ENCODE assay signal across 26 mouse cellular contexts in genomic region chr3:127248611-127249010, GRCm38 (mm10).
"Had no signal": no experiment of that assay in that cellular context is flagged by ENCODE, and none has a peak within 500 bp of the region (broad histone marks: within the 10 kb centered on the region; RNA-seq: fewer than 3 reads in every experiment).

No protein-coding gene starts in this region.

- H3K9me3 ChIP-seq: heart, embryonic 13.5 days; heart, embryonic 15.5 days; hindbrain, embryonic 13.5 days; hindbrain, embryonic 15.5 days; kidney, embryonic 15.5 days; limb, embryonic 13.5 days; limb, embryonic 15.5 days had no signal

- H3K4me2 ChIP-seq: heart, embryonic 11.5 days; heart, embryonic 13.5 days; heart, embryonic 15.5 days; hindbrain, embryonic 13.5 days; hindbrain, embryonic 15.5 days; kidney, embryonic 15.5 days; limb, embryonic 13.5 days; limb, embryonic 15.5 days had no signal

- DNase-seq: gastrocnemius, postnatal 14 days; gastrocnemius, postnatal 36 days; heart, adult 11 months; heart, adult 2 months; heart, postnatal 14 days; heart, postnatal 36 days; kidney, adult 11 months; kidney, adult 2 months; kidney, adult 9 months; kidney, postnatal 14 days; kidney, postnatal 36 days; layer of hippocampus, adult 9-11 months; layer of hippocampus, postnatal 36 days; left cerebral cortex, postnatal 4 days had no signal

- H3K27ac ChIP-seq: heart, adult 2 months; heart, embryonic 13.5 days; heart, embryonic 15.5 days; hindbrain, embryonic 13.5 days; hindbrain, embryonic 15.5 days; hindbrain, postnatal 0 days; kidney, embryonic 15.5 days; kidney, postnatal 0 days; limb, embryonic 13.5 days; limb, embryonic 15.5 days; liver, embryonic 14.5 days had no signal

- H3K4me3 ChIP-seq: heart, adult 2 months; heart, embryonic 13.5 days; heart, embryonic 15.5 days; hindbrain, embryonic 13.5 days; hindbrain, embryonic 15.5 days; kidney, embryonic 15.5 days; limb, embryonic 13.5 days; limb, embryonic 15.5 days had no signal

- ATAC-seq: hindbrain, postnatal 0 days; intestine, embryonic 16.5 days had no signal

- H3K4me1 ChIP-seq: heart, embryonic 15.5 days; limb, embryonic 13.5 days; limb, embryonic 15.5 days had no signal

- H3K9ac ChIP-seq: heart, embryonic 13.5 days; heart, embryonic 15.5 days; hindbrain, embryonic 13.5 days; hindbrain, embryonic 15.5 days; kidney, embryonic 15.5 days; limb, embryonic 13.5 days; limb, embryonic 15.5 days; liver, embryonic 14.5 days had no signal

- H3K36me3 ChIP-seq: heart, embryonic 13.5 days; heart, embryonic 15.5 days; hindbrain, embryonic 13.5 days; hindbrain, embryonic 15.5 days; kidney, embryonic 15.5 days; limb, embryonic 13.5 days; limb, embryonic 15.5 days had no signal

- H3K27me3 ChIP-seq: heart, embryonic 13.5 days; heart, embryonic 15.5 days; hindbrain, embryonic 13.5 days; hindbrain, embryonic 15.5 days; kidney, embryonic 15.5 days; limb, embryonic 13.5 days; limb, embryonic 15.5 days had no signal
